Mouse (Mus musculus) midbrain, embryonic 10.5 days (tissue): ENCODE results near the gene Ly9. TPM values are rescaled to one million over a fixed set of nuclear protein-coding genes. Genes with fewer than 3 reads are reported as not detected.

ENCODE experiments used
- DNase-seq: peaks from one replicate; pipeline ENCODE4 v3.0.0-alpha.2; 2017; ENCODE audit warnings: low spot score
- H3K27ac ChIP-seq: fragments of 300-500 bp; sonication (generic); replicated peaks from 2 replicates; pipeline ENCODE4 v1.5.1; 2016; ENCODE audit warnings: mild to moderate bottlenecking
- H3K27me3 ChIP-seq: fragments of 300-500 bp; sonication (generic); 2 replicates; pipeline ENCODE4 v1.6.1; 2016; ENCODE audit warnings: low read depth, mild to moderate bottlenecking; ENCODE audit not compliant: poor library complexity, severe bottlenecking
- H3K36me3 ChIP-seq: fragments of 300-500 bp; sonication (generic); 2 replicates; pipeline ENCODE4 v1.6.1; 2016; ENCODE audit warnings: mild to moderate bottlenecking, moderate library complexity
- H3K4me1 ChIP-seq: fragments of 300-500 bp; sonication (generic); 2 replicates; pipeline ENCODE4 v1.6.1; 2016
- H3K4me3 ChIP-seq: fragments of 300-500 bp; sonication (generic); 2 replicates; pipeline ENCODE4 v1.5.1; 2016; ENCODE audit warnings: mild to moderate bottlenecking, moderate library complexity
- H3K9me3 ChIP-seq: fragments of 300-500 bp; sonication (generic); replicated peaks from 2 replicates; pipeline ENCODE4 v1.6.1; 2016; ENCODE audit warnings: mild to moderate bottlenecking
- WGBS: fragments of 180-500 bp; shearing (Covaris S2); methylation state at CpG from one replicate; pipeline ENCODE4 v1.1.7; 2016; 5-methylcytosine and 5-hydroxymethylcytosine counted together
- polyA plus RNA-seq: library from polyadenylated mRNA; unstranded; fragments of >200 nt; fragmentation: Nextera tagmentation; extraction: Ambion mirVana; gene quantifications from 2 replicates; pipeline ENCODE4 v1.2.1, GENCODE M21; 2016

The Ly9 gene
- polyA plus RNA-seq, result 0.05 TPM in 1 of 2 replicates, not detected in the other

DNA sequence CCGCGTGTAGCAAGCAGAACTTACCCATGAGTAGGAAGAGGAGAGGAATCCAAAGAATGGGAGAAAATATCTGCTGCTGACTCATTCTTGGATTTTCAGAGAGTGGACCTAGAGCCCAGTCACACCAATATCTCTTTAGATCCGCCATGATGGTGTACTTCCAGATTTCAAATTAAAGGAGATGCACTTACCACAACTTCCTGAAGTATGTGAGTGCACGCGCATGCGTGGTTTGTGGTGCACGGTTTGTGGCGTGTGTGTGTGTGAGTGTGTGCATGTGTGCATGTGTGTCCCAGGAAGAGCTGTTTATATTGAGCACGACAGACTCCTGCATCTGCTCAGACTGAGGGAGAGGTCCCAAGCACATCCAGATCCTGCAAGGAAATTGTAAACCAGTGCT, at the start of gene Ly9:
Gene Ly9 (minus strand): TSS at position 235 of the 400 bp plus-strand sequence.
- 82% methylated on average over 9 of the region's 9 CpGs for WGBS
- DNase-seq, result no peak
- Histone ChIP-seq H3K4me3 (no peak within 1 kb of the TSS), H3K9me3 (no peaks in the 10 kb centered on the region), H3K27ac (no peak within 1 kb of the TSS), H3K36me3 (no peaks in the 10 kb centered on the region), H3K4me1 (no peaks in the 10 kb centered on the region), H3K27me3 (no peaks in the 10 kb centered on the region)

DNA sequence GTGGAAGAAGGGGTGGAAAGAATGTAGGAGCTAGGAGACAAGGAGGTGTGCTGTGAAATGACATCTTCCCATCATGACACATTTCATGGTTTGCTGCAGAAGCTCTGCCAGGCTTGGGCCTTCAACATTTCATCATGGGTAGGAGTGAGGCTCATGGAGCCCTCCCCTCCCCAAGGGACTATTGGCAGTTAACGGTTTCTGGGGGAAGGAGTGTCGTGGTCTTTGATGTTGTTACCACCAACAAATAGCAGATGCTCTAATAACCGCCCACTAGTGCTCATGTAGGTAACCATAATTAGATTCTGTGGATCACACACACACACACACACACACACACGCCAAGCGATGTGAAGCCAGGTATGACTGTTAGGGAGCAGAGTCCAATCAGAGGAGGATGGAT, 45.5 kb upstream of the Ly9 start, which contains the start of gene Slamf7:
Gene Slamf7 (minus strand): TSS at position 302 of the 400 bp plus-strand sequence.
- 92% methylated on average over 5 of the region's 5 CpGs for WGBS

DNA sequence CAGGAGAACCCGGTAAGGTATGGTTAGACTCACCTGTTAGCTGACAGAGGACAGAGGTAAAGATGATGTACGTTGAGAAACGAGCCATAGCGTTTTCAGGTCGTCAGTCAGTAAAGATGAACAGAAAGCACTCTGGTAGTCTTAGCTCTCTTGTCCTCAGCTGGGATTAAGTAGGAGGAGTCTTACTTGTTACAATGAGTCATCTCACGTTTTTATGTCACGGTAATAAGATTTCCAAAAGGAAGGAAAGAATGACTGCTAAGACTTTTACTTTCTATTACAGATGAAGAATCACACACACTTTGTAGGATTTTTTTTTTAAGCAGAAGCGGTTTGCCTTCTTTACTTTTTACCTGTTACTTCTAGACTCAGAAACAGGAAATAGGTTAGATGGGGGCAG, 41.6 kb upstream of the Ly9 start:
- H3K4me3 ChIP-seq, result no peak overlapping the region
- no peaks in the 10 kb centered on the region for H3K36me3 ChIP-seq
- H3K27me3 ChIP-seq, result no peaks in the 10 kb centered on the region
- H3K4me1 ChIP-seq, result no peaks in the 10 kb centered on the region
- WGBS, result 82% methylated on average over 8 of the region's 8 CpGs
- H3K9me3 ChIP-seq, result no peaks in the 10 kb centered on the region
- no peak overlapping the region for H3K27ac ChIP-seq
- DNase-seq, result no peak

More for the DNA sequence above, 45.5 kb upstream of the Ly9 start, which contains the start of gene Slamf7:
- no peak for DNase-seq
- Histone ChIP-seq H3K27me3 (no peaks in the 10 kb centered on the region), H3K36me3 (no peaks in the 10 kb centered on the region), H3K27ac (no peak within 1 kb of the TSS), H3K4me3 (no peak within 1 kb of the TSS), H3K9me3 (no peaks in the 10 kb centered on the region), H3K4me1 (no peaks in the 10 kb centered on the region)

DNA sequence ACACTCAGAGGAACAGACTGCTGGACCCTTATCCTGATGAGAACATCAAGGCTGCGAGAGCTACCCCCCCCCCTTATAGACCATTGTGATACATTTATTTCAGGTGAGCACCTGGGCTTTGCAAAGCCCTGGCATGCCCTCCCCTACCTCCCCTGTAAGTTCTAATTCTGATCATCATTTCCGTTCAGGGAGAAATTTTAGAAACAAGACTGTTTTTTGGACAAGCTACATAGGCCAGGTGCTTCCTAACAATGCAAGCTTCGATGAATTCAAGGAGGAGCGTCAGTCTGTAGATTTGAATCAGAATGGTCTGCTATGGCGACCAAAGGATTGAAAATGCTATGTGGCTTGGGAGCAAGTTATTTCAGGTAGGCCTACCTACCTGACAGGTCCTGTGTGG, 40.5 kb upstream of the Ly9 start:
- H3K27ac ChIP-seq, result no peak overlapping the region
- no peaks in the 10 kb centered on the region for H3K4me1 ChIP-seq
- H3K36me3 ChIP-seq, result no peaks in the 10 kb centered on the region
- DNase-seq, result no peak
- WGBS, result 90% methylated on average over 5 of the region's 5 CpGs
- H3K9me3 ChIP-seq, result no peaks in the 10 kb centered on the region
- H3K4me3 ChIP-seq, result no peak overlapping the region
- no peaks in the 10 kb centered on the region for H3K27me3 ChIP-seq

DNA sequence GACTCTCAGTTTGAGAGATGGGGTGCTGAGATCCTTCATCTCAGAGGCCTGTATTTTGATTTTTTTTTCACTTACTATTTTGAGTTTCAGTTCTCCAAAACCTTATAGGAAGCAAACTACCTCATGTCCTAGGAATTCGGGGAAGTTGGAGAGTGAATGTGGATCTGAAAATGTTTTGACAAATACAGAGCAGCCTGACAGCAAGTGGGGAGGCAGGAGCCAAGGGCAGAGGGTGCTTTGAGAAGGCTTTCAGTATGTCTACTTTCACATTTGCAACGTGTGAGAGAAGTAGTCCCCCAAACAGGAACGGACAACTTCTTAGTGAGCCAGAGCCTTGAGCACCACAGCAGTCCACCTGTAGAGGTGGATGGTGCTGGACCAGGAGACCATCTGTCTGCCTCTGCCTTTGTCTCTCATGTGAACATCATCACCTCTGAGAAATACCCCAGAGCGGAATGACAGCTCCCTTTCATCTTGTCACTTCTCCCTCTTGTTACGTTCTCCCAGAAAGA, 39.3 kb upstream of the Ly9 start:
- no peaks in the 10 kb centered on the region for H3K36me3 ChIP-seq
- WGBS, result 80% methylated on average over 5 of the region's 5 CpGs
- no peak overlapping the region for H3K27ac ChIP-seq
- H3K4me3 ChIP-seq, result no peak overlapping the region
- DNase-seq, result no peak
- no peaks in the 10 kb centered on the region for H3K9me3 ChIP-seq
- H3K27me3 ChIP-seq, result no peaks in the 10 kb centered on the region
- H3K4me1 ChIP-seq, result no peaks in the 10 kb centered on the region

DNA sequence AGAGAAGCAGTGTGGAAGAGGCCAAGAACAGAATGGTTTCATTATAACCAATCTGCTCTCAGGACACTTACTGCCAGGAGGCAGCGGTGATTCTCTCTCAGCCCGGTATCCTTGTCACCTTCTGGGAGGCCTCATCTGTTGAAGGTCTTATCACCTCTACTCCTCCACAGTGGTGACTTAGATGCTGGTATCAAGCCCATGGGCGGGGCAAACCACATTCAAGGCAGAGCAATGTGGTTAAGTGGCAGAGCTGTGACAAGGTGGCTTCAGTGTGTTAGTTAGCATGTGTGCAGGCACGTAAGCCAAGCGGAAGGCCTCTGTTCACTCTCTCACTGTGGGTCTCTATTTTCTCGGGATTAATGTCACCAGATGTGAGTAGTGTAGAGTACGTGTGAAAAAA, 36.4 kb upstream of the Ly9 start:
- Histone ChIP-seq H3K27ac (no peak overlapping the region), H3K4me3 (no peak overlapping the region), H3K4me1 (no peaks in the 10 kb centered on the region; the same call in 1 of the 2 replicates), H3K36me3 (no peaks in the 10 kb centered on the region), H3K9me3 (no peaks in the 10 kb centered on the region), H3K27me3 (no peaks in the 10 kb centered on the region)
- no peak for DNase-seq
- 89% methylated on average over 7 of the region's 7 CpGs for WGBS

DNA sequence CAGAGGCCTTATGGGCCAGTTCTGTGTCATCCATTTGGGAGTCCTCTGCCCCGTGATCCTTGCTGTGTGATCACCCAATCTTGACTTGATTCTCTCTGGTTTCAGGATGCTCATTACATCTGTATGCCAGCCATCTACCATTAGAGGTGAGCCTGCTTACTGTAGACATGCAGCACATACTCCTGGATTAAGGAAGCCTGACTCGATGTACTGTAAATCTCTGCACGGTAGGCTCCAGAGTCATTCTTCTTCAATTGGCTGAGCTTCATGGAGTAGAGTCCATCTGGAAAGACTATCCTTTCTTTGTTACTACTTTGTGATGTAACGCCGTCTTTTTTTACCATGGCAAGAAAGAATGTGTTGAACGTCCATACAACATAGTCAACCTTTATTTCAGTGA, 33.6 kb upstream of the Ly9 start:
- DNase-seq, result no peak
- Histone ChIP-seq H3K9me3 (no peaks in the 10 kb centered on the region), H3K36me3 (no peaks in the 10 kb centered on the region), H3K4me3 (no peak overlapping the region), H3K27ac (no peak overlapping the region), H3K4me1 (no peaks in the 10 kb centered on the region; the same call in 1 of the 2 replicates), H3K27me3 (no peaks in the 10 kb centered on the region)
- 93% methylated on average over 6 of the region's 6 CpGs for WGBS

DNA sequence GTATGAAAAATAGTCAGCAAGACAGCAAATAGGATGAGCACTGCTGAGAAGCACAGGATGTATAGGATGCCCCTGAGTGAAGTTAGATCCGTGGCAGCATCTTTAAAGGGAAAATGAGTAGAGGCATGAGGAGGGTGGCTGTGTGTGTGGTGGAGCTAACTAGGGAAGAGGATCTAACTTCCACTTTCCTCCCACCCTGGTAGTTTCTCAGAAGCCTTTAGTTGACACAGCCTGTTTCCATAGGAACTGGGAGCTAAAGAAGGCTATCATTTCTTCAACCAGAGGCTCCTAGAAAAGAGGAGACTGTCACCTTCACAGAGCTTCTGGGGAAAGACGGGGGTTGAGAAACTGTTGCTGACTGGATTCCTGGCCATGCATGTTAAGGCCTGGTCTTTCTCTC, 31.5 kb upstream of the Ly9 start:
- H3K27ac ChIP-seq, result no peak overlapping the region
- no peaks in the 10 kb centered on the region for H3K9me3 ChIP-seq
- DNase-seq, result no peak
- H3K27me3 ChIP-seq, result no peaks in the 10 kb centered on the region
- no peaks in the 10 kb centered on the region; the same call in 1 of the 2 replicates for H3K4me1 ChIP-seq
- 77% methylated on average over 2 of the region's 2 CpGs for WGBS
- H3K36me3 ChIP-seq, result no peaks in the 10 kb centered on the region
- no peak overlapping the region for H3K4me3 ChIP-seq

DNA sequence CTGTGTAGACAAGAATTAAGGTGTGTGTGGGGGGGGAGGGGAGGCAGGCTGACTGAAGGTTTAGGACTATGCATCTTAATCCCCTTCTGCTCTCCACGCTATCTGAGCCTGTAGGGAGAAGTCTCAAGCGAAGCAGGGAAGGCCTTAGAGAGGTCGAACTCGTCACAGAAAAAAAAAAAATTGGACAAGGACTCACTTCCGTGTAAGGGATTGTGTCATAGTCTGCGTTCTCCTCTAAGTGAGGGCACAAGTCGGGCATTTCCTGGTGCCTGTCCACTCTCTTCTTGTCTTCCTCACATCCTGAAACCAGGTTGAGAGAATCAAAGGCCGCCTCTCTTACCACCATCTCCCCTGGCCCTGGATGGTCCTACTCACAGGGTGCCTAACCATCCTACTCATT, 29.9 kb upstream of the Ly9 start:
- Histone ChIP-seq H3K27ac (no peak overlapping the region), H3K9me3 (no peaks in the 10 kb centered on the region), H3K36me3 (no peaks in the 10 kb centered on the region), H3K4me3 (no peak overlapping the region), H3K4me1 (no peaks in the 10 kb centered on the region; the same call in 1 of the 2 replicates), H3K27me3 (no peaks in the 10 kb centered on the region)
- WGBS, result 79% methylated on average over 8 of the region's 8 CpGs
- DNase-seq, result no peak

DNA sequence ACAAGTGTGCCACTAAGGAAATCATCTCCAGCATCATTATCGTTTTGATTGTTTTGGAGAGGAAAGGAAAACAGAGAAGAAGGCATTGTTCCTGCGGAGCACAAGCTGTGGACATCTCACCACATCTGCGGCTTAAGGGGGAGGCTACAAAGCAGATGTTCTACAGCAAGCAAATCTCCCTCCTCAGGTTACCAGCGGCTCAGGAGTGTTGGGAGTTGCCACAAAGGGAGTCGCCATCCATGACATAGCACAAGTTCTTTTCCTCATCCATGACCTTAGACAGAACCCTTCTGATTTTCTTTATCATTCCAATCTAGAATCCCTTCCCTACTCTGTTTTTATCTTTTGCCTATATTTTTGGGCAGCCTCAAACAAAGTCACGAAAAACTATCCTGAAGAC, 28.5 kb upstream of the Ly9 start:
- Histone ChIP-seq H3K9me3 (no peaks in the 10 kb centered on the region), H3K27ac (no peak overlapping the region), H3K36me3 (no peaks in the 10 kb centered on the region), H3K27me3 (no peaks in the 10 kb centered on the region), H3K4me3 (no peak overlapping the region), H3K4me1 (no peaks in the 10 kb centered on the region; the same call in 1 of the 2 replicates)
- 60% methylated on average over 6 of the region's 6 CpGs for WGBS
- no peak for DNase-seq

DNA sequence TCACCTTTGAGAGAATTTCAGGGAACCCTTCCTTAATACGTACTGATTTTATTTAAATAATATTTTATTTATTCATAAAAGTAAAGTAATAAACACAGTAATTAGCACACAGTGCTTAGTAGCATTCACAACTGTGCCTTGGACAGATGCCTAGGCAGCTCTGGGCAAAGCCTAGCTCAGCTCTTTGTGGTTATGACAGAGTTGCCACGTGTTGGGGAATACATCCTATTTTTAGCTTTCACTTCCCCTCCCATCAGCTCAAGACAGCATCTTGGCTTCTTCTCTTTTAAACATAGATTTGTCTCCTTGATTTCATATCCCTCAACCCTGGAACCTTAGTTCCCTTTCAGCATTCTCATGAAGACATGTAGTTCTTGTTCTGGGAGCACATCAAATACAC, 24.2 kb upstream of the Ly9 start:
- 88% methylated on average over 2 of the region's 2 CpGs for WGBS

DNA sequence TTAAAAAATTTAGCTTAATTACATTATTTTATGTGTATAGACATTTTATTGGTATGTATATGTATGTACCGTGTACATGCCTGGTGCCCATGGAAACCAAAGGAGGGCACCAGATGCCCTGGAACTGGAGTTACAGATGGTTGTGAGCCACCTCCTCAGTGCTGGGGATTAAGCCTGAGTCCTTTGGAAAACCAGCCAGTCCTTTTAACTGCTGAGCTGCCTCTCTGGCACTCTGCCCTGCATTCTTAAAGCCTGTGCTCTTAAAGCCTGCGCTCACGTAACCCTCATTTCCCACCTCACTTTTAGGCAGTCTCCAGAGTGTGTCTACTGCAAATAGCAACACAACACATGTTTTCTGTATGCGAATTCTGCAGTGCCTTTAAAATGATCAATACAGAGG, 23.7 kb upstream of the Ly9 start:
- 83% methylated on average over 4 of the region's 4 CpGs for WGBS
- DNase-seq, result no peak
- Histone ChIP-seq H3K4me3 (no peak overlapping the region), H3K9me3 (no peaks in the 10 kb centered on the region), H3K4me1 (no peaks in the 10 kb centered on the region), H3K27me3 (no peaks in the 10 kb centered on the region), H3K36me3 (no peaks in the 10 kb centered on the region), H3K27ac (no peak overlapping the region)

More for the DNA sequence above, 24.2 kb upstream of the Ly9 start:
- Histone ChIP-seq H3K36me3 (no peaks in the 10 kb centered on the region), H3K27ac (no peak overlapping the region), H3K27me3 (no peaks in the 10 kb centered on the region), H3K4me1 (no peaks in the 10 kb centered on the region), H3K9me3 (no peaks in the 10 kb centered on the region), H3K4me3 (no peak overlapping the region)
- DNase-seq, result no peak

DNA sequence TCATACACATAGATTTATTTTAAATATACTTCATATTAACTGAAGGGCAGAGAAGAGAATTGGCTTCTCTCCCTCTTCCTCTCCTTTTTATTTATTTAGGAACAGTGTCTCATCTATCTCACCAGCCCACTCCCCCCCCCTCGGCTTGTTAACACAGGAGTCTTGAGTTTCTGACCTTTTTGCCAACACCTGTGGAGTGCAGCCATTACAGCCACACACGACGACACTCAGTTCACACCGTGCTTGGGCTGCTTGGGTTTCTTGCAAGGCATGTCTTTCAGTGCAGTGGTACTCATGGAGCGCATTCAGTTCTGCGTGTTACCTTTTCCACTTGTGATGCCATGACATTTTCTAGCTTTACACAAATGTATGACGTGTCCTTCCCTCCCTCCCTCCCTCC, 22.8 kb upstream of the Ly9 start:
- Histone ChIP-seq H3K4me1 (no peaks in the 10 kb centered on the region), H3K9me3 (no peaks in the 10 kb centered on the region), H3K27me3 (no peaks in the 10 kb centered on the region), H3K4me3 (no peak overlapping the region), H3K27ac (no peak overlapping the region), H3K36me3 (no peaks in the 10 kb centered on the region)
- DNase-seq, result no peak
- WGBS, result 81% methylated on average over 7 of the region's 7 CpGs

DNA sequence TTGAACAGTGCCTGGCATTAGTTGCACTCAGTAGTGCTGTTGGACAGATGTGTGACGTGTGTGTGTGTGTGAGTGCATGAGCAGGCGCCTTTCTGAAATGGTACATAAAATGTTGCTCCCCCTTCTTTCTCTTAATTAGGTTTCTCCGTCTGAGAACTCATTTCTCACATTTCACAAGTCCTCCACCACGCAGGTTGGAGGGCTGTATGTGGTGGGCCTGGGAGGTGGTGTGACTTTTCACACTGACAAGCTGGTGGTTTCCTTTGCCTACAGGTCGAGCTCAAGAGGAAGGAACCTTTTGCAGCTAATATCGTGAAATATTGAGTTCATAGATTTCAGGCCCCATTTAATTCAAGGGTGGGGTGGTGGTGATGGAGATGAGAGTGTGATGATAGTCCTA, 22.0 kb upstream of the Ly9 start:
- no peak overlapping the region for H3K4me3 ChIP-seq
- no peaks in the 10 kb centered on the region for H3K9me3 ChIP-seq
- no peaks in the 10 kb centered on the region for H3K36me3 ChIP-seq
- no peaks in the 10 kb centered on the region for H3K27me3 ChIP-seq
- no peak overlapping the region for H3K27ac ChIP-seq
- WGBS, result 82% methylated on average over 6 of the region's 6 CpGs
- H3K4me1 ChIP-seq, result no peaks in the 10 kb centered on the region
- DNase-seq, result no peak
